Mouse (Mus musculus) testis, adult 2 months (tissue): ENCODE measurements around the gene Cd200. TPM values are rescaled to one million over a fixed set of nuclear protein-coding genes. Genes with fewer than 3 reads are reported as not detected.

Experiments
- H3K27ac ChIP-seq: fragments of 200-500 bp; 2 replicates; pipeline ENCODE4 v1.5.1; 2012; ENCODE audit warnings: low read depth, low read length; ENCODE audit not compliant: control insufficient read depth, insufficient read depth
- H3K27me3 ChIP-seq: fragments of 200-500 bp; 2 replicates; pipeline ENCODE4 v1.6.1; 2012; ENCODE audit warnings: mild to moderate bottlenecking, low read length, moderate library complexity; ENCODE audit not compliant: control insufficient read depth, insufficient read depth
- H3K36me3 ChIP-seq: fragments of 200-500 bp; 2 replicates; pipeline ENCODE4 v1.6.1; 2012; ENCODE audit warnings: mild to moderate bottlenecking, low read length; ENCODE audit not compliant: control insufficient read depth, insufficient read depth
- H3K4me1 ChIP-seq: fragments of 200-500 bp; 2 replicates; pipeline ENCODE4 v1.6.1; 2012; ENCODE audit warnings: low read length; ENCODE audit not compliant: control insufficient read depth, insufficient read depth
- H3K4me3 ChIP-seq: fragments of 200-500 bp; 2 replicates; pipeline ENCODE4 v1.5.1; 2012; ENCODE audit warnings: low read depth, mild to moderate bottlenecking, low read length, moderate library complexity, mixed read lengths; ENCODE audit not compliant: control insufficient read depth
- CTCF ChIP-seq: fragments of 200-500 bp; IDR thresholded peaks from 2 replicates; pipeline ENCODE4 v1.5.1; 2012; ENCODE audit warnings: low read depth, mild to moderate bottlenecking, inconsistent platforms, low read length, moderate library complexity; ENCODE audit not compliant: control insufficient read depth, insufficient read depth, insufficient replicate concordance
- POLR2A ChIP-seq: fragments of 200-500 bp; IDR thresholded peaks from 2 replicates; pipeline ENCODE4 v1.6.1; 2012; ENCODE audit warnings: low read depth, mild to moderate bottlenecking, inconsistent platforms, low read length, moderate library complexity; ENCODE audit not compliant: control insufficient read depth
- polyA plus RNA-seq: library from polyadenylated mRNA; depleted of rRNA; stranded (reverse); fragments of >200 nt; gene quantifications from 2 replicates; pipeline ENCODE4 v1.2.3, GENCODE M21; 2012

Gene Cd200
- polyA plus RNA-seq, 1 experiment: 16.2 TPM

GRCm38 (mm10) chr16:45378147-45378943 lies 30.5 kb downstream of the Cd200 start:
- Histone ChIP-seq H3K4me1 (no peaks in the 10 kb centered on the region), H3K4me3 (no peak overlapping the region), H3K27ac (no peak overlapping the region), H3K36me3 (no peaks in the 10 kb centered on the region), H3K27me3 (no peaks in the 10 kb centered on the region)
- TF ChIP-seq POLR2A (no peak), CTCF (no peak)

- Histone ChIP-seq H3K4me1 (no peaks in the 10 kb centered on the region), H3K4me3 (no peak overlapping the region), H3K27ac (no peak overlapping the region), H3K36me3 (no peaks in the 10 kb centered on the region), H3K27me3 (no peaks in the 10 kb centered on the region)
- TF ChIP-seq CTCF: no peak
- TF ChIP-seq POLR2A: no peak
These were observed 31.5 kb downstream of the Cd200 start for GRCm38 (mm10) chr16:45377332-45377731.

GRCm38 (mm10) chr16:45376812-45377211 lies 32.0 kb downstream of the Cd200 start:
- Histone ChIP-seq H3K4me3 (no peak overlapping the region), H3K4me1 (no peaks in the 10 kb centered on the region), H3K27me3 (no peaks in the 10 kb centered on the region), H3K36me3 (no peaks in the 10 kb centered on the region), H3K27ac (no peak overlapping the region)
- TF ChIP-seq CTCF (no peak), POLR2A (no peak)

GRCm38 (mm10) chr16:45376294-45376693 lies 32.6 kb downstream of the Cd200 start:
- no peaks in the 10 kb centered on the region for H3K36me3 ChIP-seq
- TF ChIP-seq CTCF: no peak
- TF ChIP-seq POLR2A: no peak
- H3K4me3 ChIP-seq: no peak overlapping the region
- no peak overlapping the region for H3K27ac ChIP-seq
- no peaks in the 10 kb centered on the region for H3K27me3 ChIP-seq
- no peaks in the 10 kb centered on the region for H3K4me1 ChIP-seq

GRCm38 (mm10) chr16:45375506-45376225 lies 33.2 kb downstream of the Cd200 start:
- no peak for TF ChIP-seq POLR2A
- no peak for TF ChIP-seq CTCF
- Histone ChIP-seq H3K27me3 (no peaks in the 10 kb centered on the region), H3K4me3 (no peak overlapping the region), H3K27ac (no peak overlapping the region), H3K4me1 (no peaks in the 10 kb centered on the region), H3K36me3 (no peaks in the 10 kb centered on the region)

GRCm38 (mm10) chr16:45374074-45374473 lies 34.8 kb downstream of the Cd200 start:
- TF ChIP-seq CTCF: no peak
- TF ChIP-seq POLR2A: no peak
- Histone ChIP-seq H3K4me1 (no peaks in the 10 kb centered on the region), H3K4me3 (no peak overlapping the region), H3K36me3 (no peaks in the 10 kb centered on the region), H3K27me3 (no peaks in the 10 kb centered on the region), H3K27ac (no peak overlapping the region)

GRCm38 (mm10) chr16:45371076-45371475 lies 37.8 kb downstream of the Cd200 start:
- no peaks in the 10 kb centered on the region for H3K36me3 ChIP-seq
- H3K27ac ChIP-seq: no peak overlapping the region
- H3K27me3 ChIP-seq: no peaks in the 10 kb centered on the region
- H3K4me3 ChIP-seq: no peak overlapping the region
- TF ChIP-seq CTCF (no peak), POLR2A (no peak)
- no peaks in the 10 kb centered on the region for H3K4me1 ChIP-seq
